Mouse (Mus musculus): ENCODE data around the gene Rab3ip. TPM values are rescaled to one million over a fixed set of nuclear protein-coding genes. Genes with fewer than 3 reads are reported as not detected.

The Rab3ip gene
- total and polyA plus RNA-seq, 2 experiments from 2014 or later, result 78.4 to 98.2 TPM

- ATAC-seq (ENCODE audit: insufficient read depth, low read depth), result no peak
- H3K9me3 ChIP-seq (replicated peaks; ENCODE audit: control insufficient read depth, low read length), result 0 out of 2 replicates have a peak, but pooled peaks cover 3% of the 10 kb centered on the region
- DNase-seq (ENCODE audit: low spot score), result no peak
- H3K4me1 ChIP-seq (ENCODE audit: control insufficient read depth, insufficient read depth), result no peaks in the 10 kb centered on the region
- no peak overlapping the region for H3K27ac ChIP-seq (ENCODE audit: low read depth)
- no peak for TF ChIP-seq EP300 (IDR thresholded peaks at IDR 0.05; ENCODE audit: low read depth)
- no peak for TF ChIP-seq CTCF (IDR thresholded peaks at IDR 0.05; ENCODE audit: low read depth)
- H3K36me3 ChIP-seq (replicated peaks; ENCODE audit: control insufficient read depth, insufficient read depth, low read length), result no peaks in the 10 kb centered on the region
- no peak overlapping the region for H3K4me2 ChIP-seq (ENCODE audit: low read depth, low read length)
- no peak overlapping the region for H3K4me3 ChIP-seq (ENCODE audit: low read depth, low read length)
- 40% methylated on average over 5 of the region's 5 CpGs for WGBS
- H3K9ac ChIP-seq (replicated peaks; ENCODE audit: low read depth, low read length), result no peak overlapping the region
- no peaks in the 10 kb centered on the region for H3K27me3 ChIP-seq (ENCODE audit: control insufficient read depth, insufficient read depth, low read length)
Observed at GRCm38 (mm10) chr10:116957867-116958551, 7.4 kb upstream of the Rab3ip start.

GRCm38 (mm10) chr10:116956483-116957158 is 6.1 kb upstream of the Rab3ip start:
- no peak for ATAC-seq (ENCODE audit: insufficient read depth, low read depth)
- WGBS, result 88% methylated on average over 11 of the region's 11 CpGs

GRCm38 (mm10) chr10:116955191-116955590 is 4.6 kb upstream of the Rab3ip start:
- Histone ChIP-seq H3K4me1 (ENCODE audit: control insufficient read depth, insufficient read depth) (0 out of 2 replicates have a peak, but pooled peaks cover 4% of the 10 kb centered on the region), H3K9me3 (replicated peaks; ENCODE audit: control insufficient read depth, low read length) (no peaks in the 10 kb centered on the region), H3K9ac (replicated peaks; ENCODE audit: low read depth, low read length) (no peak overlapping the region), H3K4me3 (ENCODE audit: low read depth, low read length) (no peak overlapping the region), H3K4me2 (ENCODE audit: low read depth, low read length) (no peak overlapping the region), H3K27ac (ENCODE audit: low read depth) (no peak overlapping the region), H3K36me3 (replicated peaks; ENCODE audit: control insufficient read depth, insufficient read depth, low read length) (no peaks in the 10 kb centered on the region), H3K27me3 (ENCODE audit: control insufficient read depth, insufficient read depth, low read length) (no peaks in the 10 kb centered on the region)
- no peak for DNase-seq (ENCODE audit: low spot score)
- ATAC-seq (ENCODE audit: insufficient read depth, low read depth), result no peak
- 79% methylated on average over 6 of the region's 6 CpGs for WGBS
- TF ChIP-seq CTCF (IDR thresholded peaks at IDR 0.05; ENCODE audit: low read depth) (no peak), EP300 (IDR thresholded peaks at IDR 0.05; ENCODE audit: low read depth) (no peak)

More at GRCm38 (mm10) chr10:116956483-116957158, 6.1 kb upstream of the Rab3ip start:
- Histone ChIP-seq H3K4me3 (ENCODE audit: low read depth, low read length) (no peak overlapping the region), H3K9me3 (replicated peaks; ENCODE audit: control insufficient read depth, low read length) (0 out of 2 replicates have a peak, but pooled peaks cover 3% of the 10 kb centered on the region), H3K27ac (ENCODE audit: low read depth) (no peak overlapping the region), H3K9ac (replicated peaks; ENCODE audit: low read depth, low read length) (no peak overlapping the region), H3K4me1 (ENCODE audit: control insufficient read depth, insufficient read depth) (no peaks in the 10 kb centered on the region), H3K27me3 (ENCODE audit: control insufficient read depth, insufficient read depth, low read length) (no peaks in the 10 kb centered on the region), H3K4me2 (ENCODE audit: low read depth, low read length) (no peak overlapping the region), H3K36me3 (replicated peaks; ENCODE audit: control insufficient read depth, insufficient read depth, low read length) (no peaks in the 10 kb centered on the region)
- no peak for DNase-seq (ENCODE audit: low spot score)
- TF ChIP-seq EP300 (IDR thresholded peaks at IDR 0.05; ENCODE audit: low read depth) (no peak), CTCF (IDR thresholded peaks at IDR 0.05; ENCODE audit: low read depth) (no peak)

GRCm38 (mm10) chr10:116950886-116951285 is 317 bp upstream of the Rab3ip start:
- DNase-seq (ENCODE audit: low spot score) (no peak), ATAC-seq (ENCODE audit: insufficient read depth, low read depth) (no peak)
- H3K9me3 ChIP-seq (replicated peaks; ENCODE audit: control insufficient read depth, low read length), result no peaks in the 10 kb centered on the region
- H3K9ac ChIP-seq (replicated peaks; ENCODE audit: low read depth, low read length), result no peak overlapping the region; the same call in 1 of the 2 replicates
- H3K27ac ChIP-seq (ENCODE audit: low read depth), result no peak overlapping the region
- H3K4me3 ChIP-seq (ENCODE audit: low read depth, low read length), result peak overlapping the region; percentile 89
- H3K4me1 ChIP-seq (ENCODE audit: control insufficient read depth, insufficient read depth), result peaks cover 24% of the 10 kb centered on the region; the same call in 1 of the 2 replicates
- H3K4me2 ChIP-seq (ENCODE audit: low read depth, low read length), result peak overlapping the region; percentile 90
- 26% methylated on average over 5 of the region's 5 CpGs for WGBS
- no peak for TF ChIP-seq CTCF (IDR thresholded peaks at IDR 0.05; ENCODE audit: low read depth)
- TF ChIP-seq EP300 (IDR thresholded peaks at IDR 0.05; ENCODE audit: low read depth), result no peak
- no peaks in the 10 kb centered on the region for H3K36me3 ChIP-seq (replicated peaks; ENCODE audit: control insufficient read depth, insufficient read depth, low read length)
- H3K27me3 ChIP-seq (ENCODE audit: control insufficient read depth, insufficient read depth, low read length), result no peaks in the 10 kb centered on the region

GRCm38 (mm10) chr10:116949111-116950008 is 1.2 kb downstream of the Rab3ip start:
- Histone ChIP-seq H3K27me3 (ENCODE audit: control insufficient read depth, insufficient read depth, low read length) (no peaks in the 10 kb centered on the region), H3K27ac (ENCODE audit: low read depth) (peak overlapping the region; percentile 90), H3K4me2 (ENCODE audit: low read depth, low read length) (peak overlapping the region; percentile 90), H3K4me3 (ENCODE audit: low read depth, low read length) (peak overlapping the region; percentile 89), H3K4me1 (ENCODE audit: control insufficient read depth, insufficient read depth) (peaks cover 36% of the 10 kb centered on the region), H3K36me3 (replicated peaks; ENCODE audit: control insufficient read depth, insufficient read depth, low read length) (no peaks in the 10 kb centered on the region), H3K9me3 (replicated peaks; ENCODE audit: control insufficient read depth, low read length) (no peaks in the 10 kb centered on the region), H3K9ac (replicated peaks; ENCODE audit: low read depth, low read length) (peak overlapping the region; percentile 78)
- 3% methylated on average over 37 of the region's 44 CpGs for WGBS
- TF ChIP-seq CTCF (IDR thresholded peaks at IDR 0.05; ENCODE audit: low read depth) (no peak), EP300 (IDR thresholded peaks at IDR 0.05; ENCODE audit: low read depth) (no peak)
- peak; percentile 1; the same call in 1 of the 2 replicates for ATAC-seq (ENCODE audit: insufficient read depth, low read depth)
- no peak for DNase-seq (ENCODE audit: low spot score)
